Mouse (Mus musculus) embryonic facial prominence, embryonic 12.5 days (tissue): Measurements from ENCODE around the gene Ss18l1. TPM values are rescaled to one million over a fixed set of nuclear protein-coding genes. Genes with fewer than 3 reads are reported as not detected.
A peak's percentile ranks its signal among the peaks of the same experiment; 100 is the strongest.

Experiments used
- ATAC-seq: fragments of 200-750 bp; cut with Nextera tagmentation; 2 replicates; pipeline ENCODE4 v1.8.0; 2017; ENCODE audit not compliant: insufficient number of reproducible peaks, insufficient read depth, low FRiP score, low TSS enrichment
- H3K27ac ChIP-seq: fragments of 300-500 bp; sonication (generic); 2 replicates; pipeline ENCODE4 v1.5.1; 2016; ENCODE audit warnings: mild to moderate bottlenecking
- H3K27me3 ChIP-seq: fragments of 300-500 bp; sonication (generic); 2 replicates; pipeline ENCODE4 v1.6.1; 2016; ENCODE audit warnings: mild to moderate bottlenecking, moderate library complexity
- H3K36me3 ChIP-seq: fragments of 300-500 bp; sonication (generic); 2 replicates; pipeline ENCODE4 v1.6.1; 2016; ENCODE audit warnings: mild to moderate bottlenecking
- H3K4me1 ChIP-seq: fragments of 300-500 bp; sonication (generic); 2 replicates; pipeline ENCODE4 v1.6.1; 2016
- H3K4me2 ChIP-seq: fragments of 300-500 bp; sonication (generic); replicated peaks from 2 replicates; pipeline ENCODE4 v1.6.1; 2016; ENCODE audit warnings: mild to moderate bottlenecking, moderate library complexity
- H3K4me3 ChIP-seq: fragments of 300-500 bp; sonication (generic); 2 replicates; pipeline ENCODE4 v1.5.1; 2016; ENCODE audit warnings: mild to moderate bottlenecking
- H3K9ac ChIP-seq: fragments of 300-500 bp; sonication (generic); 2 replicates; pipeline ENCODE4 v1.6.1; 2016; ENCODE audit warnings: mild to moderate bottlenecking, moderate library complexity
- H3K9me3 ChIP-seq: fragments of 300-500 bp; sonication (generic); 2 replicates; pipeline ENCODE4 v1.6.1; 2016; ENCODE audit warnings: mild to moderate bottlenecking, moderate library complexity
- WGBS: fragments of 180-500 bp; shearing (Covaris S2); methylation state at CpG from one replicate; pipeline ENCODE4 v1.1.7; 2016; 5-methylcytosine and 5-hydroxymethylcytosine counted together
- polyA plus RNA-seq: library from polyadenylated mRNA; unstranded; fragments of >200 nt; fragmentation: Nextera tagmentation; extraction: Ambion mirVana; gene quantifications from 2 replicates; pipeline ENCODE4 v1.2.1, GENCODE M21; 2016

The Ss18l1 gene
- polyA plus RNA-seq, 1 experiment from 2014 or later = 10.0 TPM

DNA sequence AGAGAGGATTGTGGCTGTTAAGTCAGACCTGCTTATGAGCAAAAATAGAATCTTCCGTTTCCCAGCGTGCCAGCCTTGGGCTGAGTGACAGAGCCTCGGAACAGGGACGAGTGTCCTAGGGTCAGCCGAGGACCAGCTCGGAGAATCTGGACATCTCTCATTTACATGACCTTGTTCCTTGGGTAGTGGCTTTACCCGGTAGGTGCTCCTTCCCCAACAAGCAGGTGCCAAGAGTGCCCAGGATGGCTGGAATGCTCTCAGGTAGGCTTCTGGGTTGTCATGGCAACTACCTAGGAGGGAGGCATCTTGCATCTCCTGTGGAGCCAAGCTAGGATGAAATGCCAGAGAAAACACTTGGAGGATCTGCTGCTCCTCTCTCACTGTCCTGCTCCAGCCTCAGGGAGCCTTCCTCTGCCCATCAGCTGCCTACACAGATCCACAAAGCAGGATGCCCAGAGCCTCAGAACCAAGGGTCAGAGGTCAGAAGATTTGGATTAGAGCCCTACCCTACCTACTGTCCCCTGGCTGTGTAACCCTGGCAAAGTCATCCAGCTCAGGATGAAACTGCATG, 22.1 kb upstream of the Ss18l1 start:
- Histone ChIP-seq H3K4me1 (peaks cover 15% of the 10 kb centered on the region; the same call in 1 of the 2 replicates), H3K9ac (no peak overlapping the region), H3K36me3 (no peaks in the 10 kb centered on the region), H3K27me3 (peaks cover 20% of the 10 kb centered on the region; the same call in 1 of the 2 replicates), H3K9me3 (no peaks in the 10 kb centered on the region), H3K27ac (no peak overlapping the region), H3K4me3 (no peak overlapping the region), H3K4me2 (no peak overlapping the region)
- WGBS = 80% methylated on average over 7 of the region's 7 CpGs
- no peak for ATAC-seq

DNA sequence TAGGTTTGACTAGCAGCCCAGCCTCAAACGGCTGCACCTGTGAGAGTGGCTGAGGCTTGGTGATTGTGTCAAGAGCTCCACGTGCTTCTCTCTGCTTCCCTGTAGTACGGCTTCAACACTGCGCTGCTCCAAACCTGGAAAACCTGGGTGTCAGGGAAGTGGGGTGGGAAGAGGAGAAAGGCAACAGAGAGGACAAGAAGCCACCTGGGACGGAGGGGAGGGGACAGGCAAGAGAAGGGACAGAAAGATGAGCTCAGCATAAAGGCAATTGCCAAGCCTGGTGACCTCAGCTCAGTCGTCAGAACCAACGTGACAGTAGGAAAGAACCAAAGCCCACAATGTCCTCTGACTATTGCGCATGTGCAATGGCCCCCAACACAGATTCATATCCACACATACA, 21.4 kb upstream of the Ss18l1 start:
- no peak overlapping the region for H3K4me2 ChIP-seq
- ATAC-seq = no peak
- H3K9ac ChIP-seq = no peak overlapping the region
- H3K27ac ChIP-seq = no peak overlapping the region
- H3K4me3 ChIP-seq = no peak overlapping the region
- 80% methylated on average over 8 of the region's 8 CpGs for WGBS
- peaks cover 20% of the 10 kb centered on the region; the same call in 1 of the 2 replicates for H3K27me3 ChIP-seq
- no peaks in the 10 kb centered on the region for H3K9me3 ChIP-seq
- no peaks in the 10 kb centered on the region for H3K36me3 ChIP-seq
- H3K4me1 ChIP-seq = peaks cover 15% of the 10 kb centered on the region; the same call in 1 of the 2 replicates

DNA sequence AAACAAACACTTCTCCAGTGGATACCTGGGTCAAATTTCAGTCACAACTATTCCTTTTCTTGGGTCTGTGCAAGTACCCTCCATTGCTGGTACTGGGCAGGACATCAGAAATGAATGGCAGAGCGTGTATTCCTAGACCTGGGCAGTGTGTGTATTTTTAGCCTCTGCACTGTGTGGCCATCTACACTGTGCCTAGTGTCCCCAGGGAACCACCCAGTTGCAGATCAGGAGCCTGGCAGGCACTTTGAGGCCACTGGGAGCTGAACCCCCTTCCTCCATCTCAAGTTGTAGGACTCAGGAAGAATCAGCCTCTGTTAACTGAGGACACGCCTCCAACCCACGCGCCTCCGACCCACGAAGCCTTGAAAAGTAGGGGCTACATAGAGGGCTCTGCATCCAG, 19.6 kb upstream of the Ss18l1 start:
- no peak for ATAC-seq
- Histone ChIP-seq H3K36me3 (peaks cover 3% of the 10 kb centered on the region), H3K4me1 (peaks cover 23% of the 10 kb centered on the region), H3K9me3 (no peaks in the 10 kb centered on the region), H3K4me3 (no peak overlapping the region), H3K27ac (no peak overlapping the region), H3K9ac (no peak overlapping the region), H3K4me2 (no peak overlapping the region), H3K27me3 (peaks cover 20% of the 10 kb centered on the region; the same call in 1 of the 2 replicates)
- 71% methylated on average over 6 of the region's 6 CpGs for WGBS

DNA sequence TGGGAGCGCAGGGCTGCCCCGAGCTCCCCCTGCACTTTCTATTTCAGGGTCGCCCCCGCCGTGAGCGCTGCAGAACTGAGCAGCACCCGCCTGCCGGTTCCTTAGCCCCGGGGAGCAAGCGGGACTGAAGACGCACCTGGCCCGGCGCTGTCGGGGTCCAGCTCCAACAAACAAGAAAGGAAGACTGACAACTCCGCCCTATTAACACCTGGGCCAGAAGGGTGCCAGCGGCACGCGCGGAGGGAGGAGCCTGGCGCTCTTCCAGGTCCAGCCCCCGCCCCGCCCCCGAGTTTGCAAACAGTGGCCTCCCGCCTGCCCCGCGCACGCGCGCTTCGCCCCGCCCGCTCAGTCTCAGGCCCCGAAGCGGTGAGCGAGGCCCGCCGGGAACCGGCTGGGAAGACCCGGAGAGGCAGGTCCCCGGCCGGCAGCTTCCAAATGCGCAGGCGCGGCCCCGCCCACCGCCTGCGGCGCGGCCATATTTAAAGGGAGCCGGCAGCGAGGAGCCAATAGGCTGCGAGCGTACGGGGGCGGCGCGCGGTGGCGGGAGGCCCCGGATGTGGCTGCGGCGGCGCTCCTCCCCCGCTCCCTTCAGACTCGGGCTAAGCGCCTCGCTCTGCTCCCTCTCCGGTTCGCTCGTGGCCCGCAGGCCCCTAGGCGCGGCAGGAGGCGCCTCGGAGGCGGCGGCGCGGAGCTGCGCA, 17.8 kb upstream of the Ss18l1 start, which contains the start of gene Lsm14b:
Gene Lsm14b, plus strand, starts transcription at position 587 of the 698 bp plus-strand sequence.
- Histone ChIP-seq H3K9me3 (no peaks in the 10 kb centered on the region), H3K4me3 (peak within 1 kb of the TSS; percentile 78), H3K27me3 (peaks cover 20% of the 10 kb centered on the region; the same call in 1 of the 2 replicates), H3K4me1 (peaks cover 29% of the 10 kb centered on the region), H3K9ac (peak within 1 kb of the TSS; percentile 93), H3K4me2 (peak within 1 kb of the TSS; percentile 92), H3K27ac (peak within 1 kb of the TSS; percentile 97), H3K36me3 (peaks cover 20% of the 10 kb centered on the region)
- WGBS = under 1% methylated on average over 71 of the region's 80 CpGs
- peak; percentile 94 for ATAC-seq

DNA sequence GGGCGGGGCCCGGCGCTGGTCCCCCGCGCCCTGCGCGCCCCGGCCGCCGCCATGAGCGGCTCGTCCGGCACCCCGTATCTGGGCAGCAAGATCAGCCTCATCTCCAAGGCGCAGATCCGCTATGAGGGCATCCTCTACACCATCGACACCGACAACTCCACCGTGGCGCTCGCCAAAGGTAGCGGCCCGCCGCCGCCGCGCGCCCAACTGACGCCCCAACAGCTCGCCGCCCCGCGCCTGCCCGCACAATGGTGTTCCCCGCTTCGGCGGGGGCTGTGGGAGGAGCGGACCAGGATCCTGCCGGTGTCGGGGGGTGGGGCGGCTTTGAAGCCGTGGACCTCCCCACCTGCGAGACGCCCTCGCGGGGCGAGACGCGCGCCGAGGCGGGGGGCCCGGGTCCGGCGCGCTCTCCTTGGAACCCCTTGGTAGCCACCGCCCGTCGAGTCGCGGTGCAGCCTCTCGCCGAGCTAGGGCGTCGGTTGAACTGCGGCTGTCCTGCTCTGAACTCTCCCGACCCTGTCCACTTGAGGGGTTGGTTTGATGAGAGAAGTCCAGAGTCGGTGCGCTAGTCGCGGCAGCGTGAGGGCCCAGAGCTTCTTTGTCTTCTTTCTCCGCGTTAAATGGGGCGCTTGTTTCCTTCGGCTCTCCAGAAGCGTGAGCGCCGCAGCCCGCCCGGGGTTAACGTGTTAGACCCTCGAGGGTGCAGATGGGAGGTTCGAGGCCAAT, 17.0 kb upstream of the Ss18l1 start:
- H3K9me3 ChIP-seq = no peaks in the 10 kb centered on the region
- H3K9ac ChIP-seq = peak overlapping the region; percentile 93
- ATAC-seq = peak; percentile 0; the same call in 1 of the 2 replicates
- under 1% methylated on average over 83 of the region's 84 CpGs for WGBS
- peaks cover 28% of the 10 kb centered on the region for H3K36me3 ChIP-seq
- H3K4me1 ChIP-seq = peaks cover 29% of the 10 kb centered on the region
- peak overlapping the region; percentile 78 for H3K4me3 ChIP-seq
- H3K27me3 ChIP-seq = peaks cover 20% of the 10 kb centered on the region; the same call in 1 of the 2 replicates
- H3K4me2 ChIP-seq = peak overlapping the region; percentile 92
- H3K27ac ChIP-seq = peak overlapping the region; percentile 97

DNA sequence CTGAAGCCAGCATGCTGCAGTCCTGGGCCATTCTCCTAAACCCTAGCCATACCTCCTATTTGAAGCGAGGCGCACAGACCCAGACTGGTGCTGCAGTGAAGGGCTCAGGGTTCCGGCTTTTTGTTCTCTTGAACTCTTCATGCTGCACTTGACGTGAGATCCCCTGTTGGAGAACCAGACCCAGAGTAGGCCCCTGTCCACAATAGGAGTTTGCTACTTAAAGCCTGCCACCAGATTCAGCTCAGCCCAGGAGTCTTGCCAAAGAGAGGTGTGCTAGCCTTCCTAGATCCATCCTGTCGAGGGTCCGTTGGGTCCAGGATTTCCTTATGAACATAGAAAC, 16.5 kb upstream of the Ss18l1 start:
- H3K9me3 ChIP-seq = no peaks in the 10 kb centered on the region
- peak overlapping the region; percentile 78 for H3K4me3 ChIP-seq
- no peak for ATAC-seq
- peaks cover 20% of the 10 kb centered on the region; the same call in 1 of the 2 replicates for H3K27me3 ChIP-seq
- peak overlapping the region; percentile 92 for H3K4me2 ChIP-seq
- peak overlapping the region; percentile 97 for H3K27ac ChIP-seq
- H3K9ac ChIP-seq = peak overlapping the region; percentile 93
- peaks cover 33% of the 10 kb centered on the region for H3K36me3 ChIP-seq
- peaks cover 29% of the 10 kb centered on the region for H3K4me1 ChIP-seq
- WGBS = 5% methylated on average over 6 of the region's 6 CpGs

DNA sequence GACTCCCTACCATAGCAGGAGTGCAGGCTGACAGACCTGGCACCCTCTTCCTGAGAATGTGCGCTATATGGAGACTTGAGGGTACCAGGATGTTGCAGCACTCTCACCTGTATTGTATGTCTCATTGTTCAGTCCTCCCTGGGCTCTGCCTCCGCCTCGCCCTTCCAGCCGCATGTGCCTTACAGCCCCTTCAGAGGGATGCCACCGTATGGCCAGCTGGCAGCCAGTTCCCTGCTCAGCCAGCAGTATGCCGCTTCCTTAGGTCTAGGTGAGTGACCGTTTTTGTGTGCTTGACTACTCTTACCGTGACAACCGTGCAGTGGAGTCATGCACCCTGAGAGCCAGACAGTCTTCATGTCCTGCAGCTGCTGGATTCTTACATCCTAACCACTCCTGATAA, 14.5 kb upstream of the Ss18l1 start:
- Histone ChIP-seq H3K4me3 (peak overlapping the region; percentile 78), H3K36me3 (peaks cover 52% of the 10 kb centered on the region), H3K4me2 (peak overlapping the region; percentile 92), H3K27me3 (peaks cover 10% of the 10 kb centered on the region; the same call in 1 of the 2 replicates), H3K9me3 (no peaks in the 10 kb centered on the region), H3K4me1 (peaks cover 29% of the 10 kb centered on the region), H3K27ac (no peak overlapping the region), H3K9ac (0 out of 2 replicates have a peak overlapping the region, but pooled peaks have one; percentile 93)
- ATAC-seq = no peak
- WGBS = 81% methylated on average over 9 of the region's 9 CpGs

DNA sequence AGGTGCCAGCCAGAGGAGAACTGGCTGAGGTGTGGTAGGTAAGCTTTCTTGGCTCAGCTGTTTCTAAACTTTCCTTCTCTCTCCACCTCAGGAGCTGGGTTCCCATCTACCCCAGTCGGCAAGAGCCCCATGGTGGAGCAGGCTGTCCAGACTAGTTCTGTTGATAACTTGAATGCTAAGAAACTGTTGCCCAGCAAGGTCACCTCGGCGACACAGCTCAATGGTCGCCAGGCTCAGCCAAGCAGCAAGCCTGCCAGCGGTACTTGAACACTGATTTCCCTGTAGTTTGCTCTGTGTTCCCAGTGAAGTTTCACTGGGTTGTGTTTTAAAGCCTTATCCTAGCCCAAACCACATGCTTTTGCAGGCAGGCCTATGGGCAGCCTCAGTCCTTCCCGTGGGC, 11.0 kb upstream of the Ss18l1 start:
- H3K9me3 ChIP-seq = no peaks in the 10 kb centered on the region
- H3K4me1 ChIP-seq = peaks cover 22% of the 10 kb centered on the region
- WGBS = 97% methylated on average over 6 of the region's 6 CpGs
- H3K36me3 ChIP-seq = peaks cover 87% of the 10 kb centered on the region
- no peak overlapping the region for H3K4me3 ChIP-seq
- H3K27me3 ChIP-seq = no peaks in the 10 kb centered on the region
- no peak overlapping the region for H3K4me2 ChIP-seq
- H3K9ac ChIP-seq = no peak overlapping the region
- no peak for ATAC-seq
- no peak overlapping the region for H3K27ac ChIP-seq

DNA sequence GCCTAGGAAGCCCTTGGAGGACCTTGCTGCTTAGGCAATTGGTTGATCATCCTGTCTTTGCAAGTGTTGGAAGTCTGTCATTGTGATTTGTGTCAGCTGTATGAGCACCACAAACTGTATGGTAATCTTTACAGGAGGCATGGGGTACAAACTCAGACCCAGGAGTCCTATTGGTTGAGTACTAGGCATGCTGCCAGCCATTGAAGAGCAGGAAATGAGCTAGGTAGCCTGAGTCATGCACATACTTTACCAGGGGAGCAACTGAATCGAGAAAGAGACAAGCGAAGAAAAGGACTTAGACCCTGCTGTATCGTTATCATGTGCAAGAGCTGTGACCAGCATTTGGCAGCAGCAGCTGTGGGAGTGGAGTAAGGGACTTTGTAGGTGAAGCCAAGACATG, 9.4 kb upstream of the Ss18l1 start:
- no peak for ATAC-seq
- WGBS = 83% methylated on average over 3 of the region's 3 CpGs

DNA sequence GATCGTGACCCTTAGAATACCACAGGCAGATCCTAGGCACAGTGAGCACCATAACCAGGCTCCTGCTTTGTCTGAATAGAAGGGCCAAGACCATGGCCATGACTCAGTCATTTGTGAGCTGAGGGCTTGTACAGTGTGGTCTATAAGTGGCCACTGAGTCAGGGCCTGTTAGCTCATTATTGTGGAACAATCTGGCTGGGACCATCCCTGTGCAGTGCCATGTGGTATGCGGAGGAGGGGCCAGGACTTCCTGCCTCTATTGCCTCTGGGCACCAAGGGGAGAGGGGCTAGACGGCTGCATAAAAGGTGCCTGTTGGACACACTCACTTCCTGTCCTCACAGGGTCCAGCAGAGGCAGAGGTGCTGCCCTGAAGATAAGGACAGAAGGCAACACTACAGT, 8.4 kb upstream of the Ss18l1 start:
- H3K27me3 ChIP-seq = no peaks in the 10 kb centered on the region
- no peaks in the 10 kb centered on the region for H3K9me3 ChIP-seq
- H3K4me1 ChIP-seq = no peaks in the 10 kb centered on the region
- H3K9ac ChIP-seq = no peak overlapping the region
- 0 out of 2 replicates have a peak, but pooled peaks have one; percentile 11 for ATAC-seq
- no peak overlapping the region for H3K27ac ChIP-seq
- H3K36me3 ChIP-seq = peaks cover 100% of the 10 kb centered on the region
- no peak overlapping the region for H3K4me3 ChIP-seq
- H3K4me2 ChIP-seq = no peak overlapping the region
- WGBS = 38% methylated on average over 3 of the region's 3 CpGs

More for the DNA sequence above, 9.4 kb upstream of the Ss18l1 start:
- H3K9ac ChIP-seq = 0 out of 2 replicates have a peak overlapping the region, but pooled peaks have one; percentile 7
- no peak overlapping the region for H3K4me2 ChIP-seq
- peaks cover 5% of the 10 kb centered on the region for H3K4me1 ChIP-seq
- H3K9me3 ChIP-seq = no peaks in the 10 kb centered on the region
- no peak overlapping the region for H3K27ac ChIP-seq
- no peak overlapping the region for H3K4me3 ChIP-seq
- H3K27me3 ChIP-seq = no peaks in the 10 kb centered on the region
- H3K36me3 ChIP-seq = peaks cover 99% of the 10 kb centered on the region

DNA sequence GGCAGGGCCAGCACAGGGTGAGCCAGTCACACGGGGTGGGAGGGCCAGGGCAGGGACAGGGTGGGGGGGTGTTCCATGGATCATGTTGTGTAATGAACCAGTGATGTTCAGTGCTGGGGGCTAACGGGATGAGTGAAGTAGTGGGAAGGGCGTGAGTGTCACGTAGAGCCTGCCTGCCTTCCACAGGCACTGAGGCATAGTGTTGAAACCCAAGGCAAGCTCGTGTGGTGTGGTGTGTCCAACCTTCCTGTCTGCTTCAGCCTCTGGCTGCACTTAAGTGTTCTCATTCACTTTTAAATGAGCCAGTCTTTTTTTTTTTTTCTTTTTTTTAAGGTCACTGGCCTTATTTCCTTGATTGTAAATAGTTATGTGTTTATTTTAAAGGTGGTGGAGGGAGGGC, 7.6 kb upstream of the Ss18l1 start:
- H3K9me3 ChIP-seq = no peaks in the 10 kb centered on the region
- no peaks in the 10 kb centered on the region for H3K27me3 ChIP-seq
- H3K36me3 ChIP-seq = peaks cover 98% of the 10 kb centered on the region
- no peak for ATAC-seq
- no peak overlapping the region for H3K27ac ChIP-seq
- H3K4me1 ChIP-seq = peaks cover 3% of the 10 kb centered on the region; the same call in 1 of the 2 replicates
- H3K4me3 ChIP-seq = no peak overlapping the region
- WGBS = 62% methylated on average over 5 of the region's 5 CpGs
- H3K4me2 ChIP-seq = no peak overlapping the region
- no peak overlapping the region for H3K9ac ChIP-seq
